Mouse (Mus musculus) intestine, postnatal 0 days (tissue): ENCODE measurements around the gene Armc5. TPM values are rescaled to one million over a fixed set of nuclear protein-coding genes. Genes with fewer than 3 reads are reported as not detected.

Experiments used
- ATAC-seq: fragments of 200-750 bp; cut with Nextera tagmentation; 2 replicates; pipeline ENCODE4 v1.8.0; 2017; ENCODE audit warnings: mild to moderate bottlenecking, moderate TSS enrichment, moderate library complexity
- H3K27ac ChIP-seq: fragments of 300-500 bp; sonication (generic); 2 replicates; pipeline ENCODE4 v1.5.1; 2014; ENCODE audit warnings: mild to moderate bottlenecking, low read depth, low read length, moderate library complexity
- H3K27me3 ChIP-seq: fragments of 300-500 bp; sonication (generic); replicated peaks from 2 replicates; pipeline ENCODE4 v1.6.1; 2014; ENCODE audit warnings: low read length, mixed read lengths; ENCODE audit not compliant: control insufficient read depth, insufficient read depth
- H3K36me3 ChIP-seq: fragments of 300-500 bp; sonication (generic); 2 replicates; pipeline ENCODE4 v1.6.1; 2014; ENCODE audit warnings: mild to moderate bottlenecking, moderate library complexity; ENCODE audit not compliant: control insufficient read depth, insufficient read depth
- H3K4me1 ChIP-seq: fragments of 300-500 bp; sonication (generic); replicated peaks from 2 replicates; pipeline ENCODE4 v1.6.1; 2014; ENCODE audit warnings: antibody characterized with exemption, low read length, mixed read lengths; ENCODE audit not compliant: control insufficient read depth, insufficient read depth
- H3K4me2 ChIP-seq: fragments of 300-500 bp; sonication (generic); replicated peaks from 2 replicates; pipeline ENCODE4 v1.6.1; 2014; ENCODE audit warnings: low read depth, mild to moderate bottlenecking, moderate library complexity
- H3K4me3 ChIP-seq: fragments of 300-500 bp; sonication (generic); 2 replicates; pipeline ENCODE4 v1.5.1; 2014; ENCODE audit warnings: low read depth, low read length
- H3K9ac ChIP-seq: fragments of 300-500 bp; sonication (generic); 2 replicates; pipeline ENCODE4 v1.6.1; 2014; ENCODE audit warnings: mild to moderate bottlenecking, low read depth, low read length
- H3K9me3 ChIP-seq: fragments of 300-500 bp; sonication (generic); 2 replicates; pipeline ENCODE4 v1.6.1; 2016; ENCODE audit warnings: mixed run types; ENCODE audit not compliant: control insufficient read depth
- CTCF ChIP-seq: sonication (generic); IDR thresholded peaks from 2 replicates; pipeline ENCODE4 v1.5.1; 2016; ENCODE audit warnings: low read depth, mild to moderate bottlenecking, control low read depth, antibody characterized with exemption, moderate library complexity
- WGBS: fragments of 180-500 bp; shearing (Covaris S2); extraction: QIAGEN DNeasy Blood & Tissue Kit; methylation state at CpG from one replicate; pipeline ENCODE4 v1.1.7; 2014; 5-methylcytosine and 5-hydroxymethylcytosine counted together
- microRNA-seq: library from miRNA; unstranded; fragments of <30 nt; microRNA quantifications from one replicate; pipeline ENCODE4, GENCODE M21; 2016
- polyA plus RNA-seq: library from polyadenylated mRNA; unstranded; fragments of >200 nt; fragmentation: Nextera tagmentation; extraction: Ambion mirVana; gene quantifications from 2 replicates; pipeline ENCODE4 v1.2.1, GENCODE M21; 2015

The Armc5 gene
- polyA plus RNA-seq, 1 experiment from 2014 or later, result 12.1 TPM

- H3K9ac ChIP-seq, result 0 out of 2 replicates have a peak overlapping the region, but pooled peaks have one; percentile 17
- peaks cover 54% of the 10 kb centered on the region for H3K36me3 ChIP-seq
- H3K27me3 ChIP-seq, result no peaks in the 10 kb centered on the region
Observed at GRCm38 (mm10) chr7:128288923-128289544, 51.9 kb downstream of the Armc5 start.

More at GRCm38 (mm10) chr7:128288923-128289544, 51.9 kb downstream of the Armc5 start:
- Histone ChIP-seq H3K4me2 (peak overlapping the region; percentile 2; the same call in 1 of the 2 replicates), H3K9me3 (no peaks in the 10 kb centered on the region), H3K27ac (peak overlapping the region; percentile 36), H3K4me1 (0 out of 2 replicates have a peak, but pooled peaks cover 6% of the 10 kb centered on the region), H3K4me3 (no peak overlapping the region)
- ATAC-seq, result peak; percentile 89
- 20% methylated on average over 9 of the region's 9 CpGs for WGBS
- TF ChIP-seq CTCF, result peak; percentile 69

Small RNA genes lying within 50 kb of the gene (microRNA-seq; reads per million reads assigned to microRNA genes)
- 1.6 reads per million for gene Mir3103

Other genes starting within 250 kb of the Armc5 start
- 537 and 545 TPM in 2 replicates for gene Pycard, start 243.5 kb upstream of the Armc5 start, polyA plus RNA-seq
- gene Trim72, start 233.4 kb upstream of the Armc5 start, polyA plus RNA-seq, result 0.29 and 0.47 TPM in 2 replicates
- gene Itgam, start 174.7 kb upstream of the Armc5 start, polyA plus RNA-seq, result 0.70 and 0.88 TPM in 2 replicates
- not detected in 2 replicates for gene Gm49368, start 174.7 kb upstream of the Armc5 start, polyA plus RNA-seq
- gene Itgax, start 107.8 kb upstream of the Armc5 start, polyA plus RNA-seq, result 1.6 TPM in 2 replicates
- not detected in 2 replicates for gene Itgad, start 83.0 kb upstream of the Armc5 start, polyA plus RNA-seq
- 0.24 and 0.90 TPM in 2 replicates for gene Cox6a2, start 31.0 kb upstream of the Armc5 start, polyA plus RNA-seq
- gene 9130023H24Rik, start 689 bp downstream of the Armc5 start, polyA plus RNA-seq, result 3.6 and 4.2 TPM in 2 replicates
- 111 and 113 TPM in 2 replicates for gene Tgfb1i1, start 9.5 kb downstream of the Armc5 start, polyA plus RNA-seq
- not detected in 2 replicates for gene Slc5a2, start 28.3 kb downstream of the Armc5 start, polyA plus RNA-seq
- 32.6 and 34.7 TPM in 2 replicates for gene BC017158, start 60.8 kb downstream of the Armc5 start, polyA plus RNA-seq
- gene Rgs10, start 181.4 kb downstream of the Armc5 start, polyA plus RNA-seq, result 20.9 and 23.8 TPM in 2 replicates
- 17.3 and 18.9 TPM in 2 replicates for gene Tial1, start 224.4 kb downstream of the Armc5 start, polyA plus RNA-seq